Mouse (Mus musculus): ENCODE results near the gene Nfrkb.

The Nfrkb gene

GRCm38 (mm10) chr9:31430011-31430410 is 44.0 kb downstream of the Nfrkb start:
- no peak for DNase-seq

- DNase-seq, result no peak
These were observed 45.8 kb downstream of the Nfrkb start for GRCm38 (mm10) chr9:31431751-31432150.

GRCm38 (mm10) chr9:31432336-31432975 is 46.5 kb downstream of the Nfrkb start:
- DNase-seq, result peak; percentile 32

DNA sequence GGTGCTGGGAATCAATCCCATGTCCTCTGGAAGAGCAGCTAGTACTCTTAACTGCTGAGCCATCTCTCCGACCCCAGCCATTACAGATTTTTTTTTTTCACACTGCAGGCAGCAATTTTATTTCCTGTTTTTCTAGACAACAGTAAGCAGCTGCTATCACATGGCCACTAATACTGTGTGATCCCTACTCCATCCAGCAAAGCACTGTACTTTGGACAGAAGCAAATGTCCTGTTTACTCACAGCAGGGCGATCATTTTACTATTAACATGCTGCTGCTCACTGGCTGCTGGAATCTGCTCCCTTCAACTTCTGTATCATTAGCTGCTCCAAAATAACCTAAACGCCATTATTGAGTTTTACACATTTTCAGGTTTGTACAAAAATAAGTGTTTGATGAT is 47.4 kb downstream of the Nfrkb start:
- no peak for DNase-seq

- DNase-seq, result no peak
These were observed 49.4 kb downstream of the Nfrkb start for GRCm38 (mm10) chr9:31435415-31435814.

- peak; percentile 47 for DNase-seq
These were observed 51.9 kb downstream of the Nfrkb start for GRCm38 (mm10) chr9:31437861-31438260.

DNA sequence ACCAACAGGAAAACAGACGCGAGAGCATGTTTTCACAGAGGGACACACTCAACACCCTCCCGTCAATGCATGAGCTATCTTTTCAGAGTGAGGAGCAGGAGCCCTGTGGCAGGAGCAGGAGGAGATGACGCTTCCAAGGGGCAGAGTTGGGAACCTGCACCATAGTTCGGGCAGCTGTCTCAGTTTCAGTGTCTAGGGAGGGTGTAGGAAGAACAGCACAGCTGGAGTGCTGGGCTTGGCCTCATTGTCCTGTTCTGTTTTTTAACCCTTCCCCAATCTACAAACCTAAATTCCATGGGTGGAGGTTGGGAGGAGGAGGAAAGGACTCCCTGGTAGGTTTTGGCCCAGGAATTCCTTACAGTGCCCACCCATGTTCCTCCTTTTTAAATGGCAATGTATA is 52.8 kb downstream of the Nfrkb start:
- DNase-seq, result no peak

- no peak for DNase-seq
These were observed 53.3 kb downstream of the Nfrkb start for GRCm38 (mm10) chr9:31439341-31439740.

- no peak for DNase-seq
These were observed 54.4 kb downstream of the Nfrkb start for GRCm38 (mm10) chr9:31440366-31440765.

DNA sequence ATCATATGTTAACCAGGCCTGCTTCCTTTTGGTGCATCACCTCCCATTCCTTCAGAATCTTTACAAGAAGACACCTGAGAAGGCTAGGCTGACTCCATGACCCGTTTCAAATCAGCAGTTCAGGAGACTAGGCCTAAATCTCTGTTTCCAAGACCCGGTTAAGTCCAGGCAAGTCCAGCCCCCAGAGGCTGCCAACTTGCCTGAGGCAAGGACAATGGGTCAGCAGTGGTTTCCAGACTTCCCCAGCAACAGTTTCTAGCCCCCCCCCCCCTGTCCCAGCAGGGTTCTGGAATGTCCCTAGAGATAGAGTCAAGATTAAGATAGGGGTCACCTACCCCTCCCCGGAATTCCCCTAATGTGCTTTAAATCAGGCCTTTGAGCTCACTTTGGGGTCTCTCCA is 55.5 kb downstream of the Nfrkb start:
- DNase-seq, result no peak

DNA sequence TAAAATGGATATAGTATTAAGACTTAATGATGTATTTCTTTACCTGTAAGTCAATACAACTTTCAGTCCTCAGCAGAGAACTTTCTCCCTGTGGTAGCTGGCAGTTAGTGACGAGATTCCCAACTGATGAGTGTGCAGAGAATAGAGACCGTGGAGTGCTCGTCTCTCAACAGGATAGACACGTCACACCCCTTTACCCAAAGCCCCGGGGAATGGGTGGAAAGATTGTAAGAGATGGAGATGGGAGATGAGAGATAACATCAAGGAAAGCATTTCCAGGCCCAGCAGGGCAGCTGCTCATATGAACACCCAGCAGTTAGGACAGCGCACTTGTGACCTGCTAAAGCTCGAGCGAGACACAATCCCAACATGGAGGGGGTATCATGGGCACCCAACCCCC is 58.2 kb downstream of the Nfrkb start:
- no peak for DNase-seq

DNA sequence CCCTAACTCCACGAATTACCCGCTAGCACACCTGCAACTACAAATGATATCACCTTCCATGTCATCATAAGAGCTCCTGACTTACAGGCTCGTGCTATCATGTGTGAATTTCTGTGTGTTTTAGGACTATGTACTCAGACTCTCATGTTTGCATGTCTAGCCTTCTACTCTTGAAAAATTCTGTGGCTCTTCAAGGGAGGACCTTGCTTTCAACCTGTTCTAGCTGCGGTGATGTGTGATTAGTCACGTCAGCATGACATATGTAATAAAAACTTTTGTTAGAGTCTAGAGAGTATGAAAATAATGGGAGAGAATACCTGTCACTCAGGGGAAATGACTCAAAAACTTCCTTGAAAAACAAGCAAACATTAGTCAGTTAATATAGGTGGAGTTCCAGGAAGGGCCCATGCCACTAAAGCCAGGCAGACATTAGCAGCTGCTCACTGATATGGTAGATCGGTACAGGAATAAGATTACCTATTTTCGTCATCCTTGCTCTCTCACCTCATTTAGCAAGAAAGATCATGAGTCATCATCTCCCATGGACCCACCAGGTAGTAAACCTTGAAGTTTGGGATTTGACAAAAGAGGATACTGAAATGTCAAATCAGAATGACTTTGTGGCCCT is 63.3 kb downstream of the Nfrkb start:
- DNase-seq, result no peak

DNA sequence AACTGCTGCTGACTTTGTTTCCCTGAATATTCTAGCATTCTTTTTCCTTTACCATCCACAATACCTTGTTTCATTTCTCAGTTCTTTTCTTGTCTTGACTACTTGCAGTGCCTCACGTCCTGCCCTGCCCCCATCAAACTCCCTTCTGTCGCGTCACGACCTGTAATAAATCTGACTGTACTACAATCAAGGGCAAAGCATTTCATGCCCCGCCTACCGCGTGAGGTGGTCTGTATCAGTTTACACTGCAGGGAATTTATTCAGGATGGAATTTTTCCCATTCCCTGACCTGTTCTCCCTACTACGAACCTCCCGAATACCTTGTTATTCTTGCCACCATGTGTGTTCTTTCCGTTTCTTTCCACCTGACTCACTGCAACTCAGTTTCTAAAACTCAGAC is 66.2 kb downstream of the Nfrkb start:
- DNase-seq, result no peak

- DNase-seq, result no peak
These were observed 68.4 kb downstream of the Nfrkb start for GRCm38 (mm10) chr9:31454356-31454755.

GRCm38 (mm10) chr9:31463190-31463589 is 77.2 kb downstream of the Nfrkb start:
- no peak for DNase-seq

- peak; percentile 32 for DNase-seq
These were observed 77.9 kb downstream of the Nfrkb start, which contains the start of gene Tmem45b for GRCm38 (mm10) chr9:31463692-31464474. TSS of gene Tmem45b (minus strand) at chr9:31464462.

All from kidney, adult 18-20 months (tissue).